Mouse (Mus musculus): ENCODE results near the gene Agap3.

GRCm38 (mm10) chr5:24455076-24455475 lies 3.1 kb downstream of the Agap3 start:
- TF ChIP-seq CTCF (IDR thresholded peaks at IDR 0.05 in 2 of 3, conservative IDR thresholded peaks at IDR 0.05 in 1 of 3; ENCODE audit: control insufficient read depth in 1 of 3, insufficient read depth in 1 of 3, low read depth in 2 of 3, low read length in 3 of 3, poor library complexity in 1 of 3, severe bottlenecking in 1 of 3) = no peak
- no peak for TF ChIP-seq POLR2A (IDR thresholded peaks at IDR 0.05; ENCODE audit: control insufficient read depth in 1 of 2, insufficient read depth in 1 of 2, low read depth in 1 of 2, low read length in 2 of 2, poor library complexity in 1 of 2)
- TF ChIP-seq POLR2AphosphoS2 (IDR thresholded peaks at IDR 0.05; ENCODE audit: low read length) = 0 out of 2 replicates have a peak, but pooled peaks have one; percentile 25
- no peak for TF ChIP-seq EP300 (IDR thresholded peaks at IDR 0.05; ENCODE audit: low read depth in 1 of 2, low read length in 2 of 2)
- no peak for TF ChIP-seq SMC3 (IDR thresholded peaks at IDR 0.05; ENCODE audit: low read depth, low read length)
